Mouse (Mus musculus) induced T-regulatory cell, adult 2 months (primary cell): ENCODE measurements around the gene Polr3k.
A peak's percentile ranks its signal among the peaks of the same experiment; 100 is the strongest.

ENCODE experiments used
- DNase-seq: peaks from one replicate; pipeline ENCODE4 v3.0.0-alpha.2; 2012; ENCODE audit warnings: low read depth

The Polr3k gene

GRCm38 (mm10) chr2:181863791-181864535 is at the start of gene Polr3k:
Polr3k (plus strand) TSS chr2:181864337.
- peak; percentile 96 for DNase-seq

DNA sequence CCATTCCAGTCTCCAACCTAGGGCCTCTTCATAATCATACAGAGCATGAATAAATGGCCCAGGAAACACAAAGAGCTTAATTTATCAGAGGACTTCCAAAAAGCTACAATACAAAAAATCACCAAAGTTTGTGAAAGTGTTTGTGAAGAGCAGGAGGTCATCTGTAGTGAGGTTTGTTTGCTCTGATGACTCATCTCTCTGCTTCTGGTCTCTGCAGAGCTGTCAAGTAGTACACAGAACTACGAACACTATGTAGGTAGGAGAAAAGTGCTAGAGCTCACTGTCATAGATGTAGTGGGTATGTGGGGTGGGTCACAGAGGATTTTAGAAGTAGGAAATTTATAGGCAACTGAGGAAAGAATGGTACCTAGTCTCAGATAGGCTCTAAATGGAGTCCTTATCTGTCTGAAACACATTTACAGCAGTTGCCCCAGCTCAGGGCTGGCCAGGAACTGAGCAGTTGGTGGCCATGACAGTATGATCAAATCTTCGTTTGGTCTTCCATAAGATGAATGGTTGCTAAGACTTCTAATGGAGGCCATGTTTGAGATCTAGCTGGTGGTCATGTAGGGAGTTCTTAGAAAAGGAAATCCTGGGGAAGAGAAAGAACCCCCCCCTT is 35.0 kb upstream of the Polr3k start:
- DNase-seq: no peak

DNA sequence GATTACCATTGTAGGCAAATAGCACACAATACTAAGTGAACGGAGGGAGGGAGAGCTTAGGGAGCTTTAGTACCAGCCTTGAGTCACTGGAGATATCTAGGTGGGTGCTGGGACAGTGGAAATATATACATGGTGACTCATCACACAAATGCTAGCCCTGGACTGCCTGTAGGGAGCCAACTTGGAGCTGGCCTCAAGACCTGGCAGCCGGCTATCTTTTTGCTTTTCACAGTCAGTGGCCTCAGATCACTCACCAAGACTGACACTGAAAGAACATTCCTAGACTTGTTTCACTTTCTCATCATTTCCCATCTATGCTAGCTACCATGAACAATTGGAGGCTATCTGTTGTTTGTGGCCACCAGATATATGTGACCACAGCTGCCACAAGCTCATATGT is 31.4 kb upstream of the Polr3k start:
- DNase-seq: no peak

- DNase-seq: peak; percentile 95
Observed at GRCm38 (mm10) chr2:181837372-181838292, 26.5 kb upstream of the Polr3k start, which contains the start of gene Pcmtd2. Pcmtd2 (plus strand) TSS chr2:181837854.

DNA sequence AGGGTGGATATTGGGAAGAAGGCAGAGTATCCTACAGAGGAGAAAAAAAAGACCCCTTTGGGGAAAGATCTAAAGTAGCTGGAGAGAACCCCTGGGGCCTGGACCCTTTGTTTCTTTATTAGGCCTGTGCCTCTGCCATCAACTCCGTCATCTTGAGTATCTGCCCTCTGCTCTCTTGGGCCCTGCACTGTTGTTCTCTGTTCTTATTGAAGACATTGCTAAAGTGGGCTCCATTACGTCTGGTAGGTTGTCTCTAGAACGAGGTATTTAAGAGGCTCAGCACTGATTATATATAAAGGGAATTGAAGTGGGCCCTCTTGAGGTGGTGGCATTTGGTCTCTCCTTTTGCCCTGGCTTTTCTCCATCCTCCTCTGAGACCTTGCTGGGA is 25.9 kb upstream of the Polr3k start:
- DNase-seq: peak; percentile 43

GRCm38 (mm10) chr2:181845709-181846394 is 18.3 kb upstream of the Polr3k start:
- no peak for DNase-seq

DNA sequence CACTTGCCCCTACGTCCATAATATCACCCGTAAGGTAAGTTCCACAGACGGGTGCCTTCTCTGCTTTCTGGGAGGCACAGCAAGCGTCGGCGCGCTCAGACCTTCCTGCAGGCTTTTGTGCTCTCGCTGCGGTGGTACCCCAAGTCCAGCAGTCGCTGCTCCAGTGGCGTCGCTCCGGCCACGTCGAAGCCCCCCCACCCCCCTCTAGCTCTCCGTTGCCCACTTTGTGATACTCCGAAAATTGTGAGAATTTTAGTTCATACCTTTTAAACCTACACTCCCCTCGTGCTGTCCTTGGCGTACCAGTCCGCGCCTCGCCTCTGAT is 361 bp downstream of the Polr3k start:
- no peak for DNase-seq

GRCm38 (mm10) chr2:181866931-181867330 is 2.8 kb downstream of the Polr3k start:
- peak; percentile 85 for DNase-seq

- DNase-seq: no peak
Observed at GRCm38 (mm10) chr2:181871039-181871438, 6.9 kb downstream of the Polr3k start.

GRCm38 (mm10) chr2:181878903-181879302 is 14.8 kb downstream of the Polr3k start:
- DNase-seq: peak; percentile 53

DNA sequence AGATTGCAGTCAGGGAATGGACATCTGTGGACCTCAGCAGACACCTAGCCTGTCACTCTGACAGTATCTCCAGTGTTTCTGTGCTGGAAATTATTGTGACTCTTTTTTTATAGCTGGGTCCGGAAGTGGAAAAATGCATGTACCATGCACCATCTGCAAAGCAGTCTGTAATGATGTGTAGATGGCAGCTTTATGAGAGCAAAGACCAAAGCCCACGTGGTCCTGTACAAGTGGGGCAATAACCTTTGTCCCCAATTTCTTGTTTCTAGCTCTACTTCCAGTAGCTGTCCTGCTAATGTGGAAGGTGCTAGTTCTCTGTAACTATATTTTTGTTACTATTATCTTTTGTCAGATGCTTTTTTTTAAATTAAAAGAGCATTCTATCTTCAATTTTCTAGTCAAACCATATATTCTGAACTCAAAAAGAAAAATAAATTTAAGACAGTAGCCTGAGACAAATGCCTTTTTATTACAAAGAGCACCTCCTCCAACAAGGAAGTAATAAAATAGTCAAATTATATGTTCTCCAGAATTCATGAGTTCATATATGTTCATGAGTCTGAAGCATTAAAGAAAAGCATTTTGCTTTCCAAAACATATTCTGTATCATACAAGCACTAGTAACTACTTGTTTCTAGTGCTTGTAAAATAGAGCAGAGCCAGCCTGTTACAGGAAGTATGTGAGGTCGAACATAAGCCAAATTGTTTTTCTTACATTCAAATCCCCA is 19.0 kb downstream of the Polr3k start:
- DNase-seq: no peak

GRCm38 (mm10) chr2:181917861-181918260 is 53.7 kb downstream of the Polr3k start:
- DNase-seq: peak; percentile 78

DNA sequence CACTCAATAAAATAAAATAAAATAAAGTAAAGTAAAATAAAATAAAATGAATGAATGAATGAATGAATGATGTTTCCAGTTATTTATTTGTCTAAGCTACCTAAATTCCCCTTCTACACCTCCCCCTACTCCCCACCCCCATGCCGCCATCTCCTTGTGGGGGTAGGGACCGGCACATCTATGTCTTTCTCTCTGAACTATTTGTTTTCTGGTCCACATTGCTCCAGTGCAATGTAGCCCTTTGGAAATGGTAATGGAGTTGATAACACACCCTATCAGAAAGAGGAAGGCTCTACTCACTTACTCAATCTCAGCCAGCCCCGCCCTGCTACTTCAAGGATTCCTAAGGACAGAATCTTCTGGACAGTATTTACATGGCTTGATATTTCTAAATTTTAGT is 54.4 kb downstream of the Polr3k start:
- peak; percentile 48 for DNase-seq
